Mouse (Mus musculus): ENCODE results near the gene Ifnl2. TPM values are rescaled to one million over a fixed set of nuclear protein-coding genes. Genes with fewer than 3 reads are reported as not detected.
A peak's percentile ranks its signal among the peaks of the same experiment; 100 is the strongest.

Ifnl2 gene
- total and polyA plus RNA-seq, 3 experiments, result not detected

DNA sequence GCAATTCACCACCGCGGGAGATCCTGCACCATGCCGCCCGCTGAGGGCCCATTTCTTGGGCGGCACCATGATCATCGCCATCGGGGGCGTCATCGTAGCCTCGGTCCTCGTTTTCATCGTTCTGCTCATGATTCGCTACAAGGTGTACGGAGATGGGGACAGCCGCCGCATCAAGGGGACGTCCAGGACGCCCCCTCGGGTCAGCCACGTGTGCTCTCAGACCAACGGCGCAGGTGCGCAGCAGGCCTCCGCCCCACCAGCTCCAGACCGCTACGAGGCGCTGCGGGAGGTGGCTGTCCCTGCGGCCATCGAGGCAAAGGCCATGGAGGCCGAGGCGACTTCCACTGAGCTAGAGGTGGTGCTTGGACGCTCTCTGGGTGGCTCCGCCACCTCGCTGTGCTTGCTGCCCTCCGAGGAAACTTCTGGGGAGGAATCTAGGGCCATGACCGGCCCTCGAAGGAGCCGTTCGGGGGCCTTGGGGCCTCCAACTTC is 43.5 kb downstream of the Ifnl2 start:
- no peak for DNase-seq (ENCODE audit: extremely low read depth)
- Histone ChIP-seq H3K9me3 (replicated peaks; ENCODE audit: low read length) (no peaks in the 10 kb centered on the region), H3K27me3 (replicated peaks) (peaks cover 3% of the 10 kb centered on the region), H3K79me2 (replicated peaks; ENCODE audit: control insufficient read depth, extremely low read depth, insufficient read depth, poor library complexity, severe bottlenecking) (no peaks in the 10 kb centered on the region), H3K4me2 (ENCODE audit: insufficient read depth, low read depth, poor library complexity, severe bottlenecking) (no peak overlapping the region), H3K4me1 (ENCODE audit: control insufficient read depth in 1 of 2, insufficient read depth in 2 of 2) (peaks cover 7 to 29% of the 10 kb centered on the region in 2 experiments; a peak in 3 of 4 replicates), H3K4me3 (replicated peaks in 1 of 3; ENCODE audit: low read depth in 2 of 3, low read length in 2 of 3, poor library complexity in 1 of 3) (no peak overlapping the region), H3K9ac (ENCODE audit: insufficient read depth, low read depth) (no peak overlapping the region), H3K36me3 (replicated peaks in 1 of 2; ENCODE audit: control insufficient read depth in 1 of 2, insufficient read depth in 1 of 2, low read length in 1 of 2) (peaks cover 7 to 8% of the 10 kb centered on the region in 2 experiments), H3K27ac (ENCODE audit: insufficient read depth, low read depth) (no peak overlapping the region)
- dilution Hi-C loops (cut with MboI; ENCODE audit: extremely low pct_ligation_motif_present, extremely low pct_unique_long_range_greater_than_20kb, low sequenced_read_pairs), result no loop called here
- in situ Hi-C loops (cut with MboI; ENCODE audit: low pct_ligation_motif_present, low pct_unique_long_range_greater_than_20kb, low sequenced_read_pairs), result no loop called here
- TF ChIP-seq IRF4 (IDR thresholded peaks at IDR 0.05; ENCODE audit: low read depth, low read length) (no peak), CTCF (conservative IDR thresholded peaks at IDR 0.05 in 1 of 2, IDR thresholded peaks at IDR 0.05 in 1 of 2; ENCODE audit: low read depth in 2 of 2, low read length in 2 of 2) (no peak), SMC3 (IDR thresholded peaks at IDR 0.05; ENCODE audit: low read depth, low read length) (no peak), MXI1 (IDR thresholded peaks at IDR 0.05; ENCODE audit: low read depth, low read length) (no peak), RAD21 (IDR thresholded peaks at IDR 0.05; ENCODE audit: low read depth, low read length) (no peak), EP300 (IDR thresholded peaks at IDR 0.05; ENCODE audit: low read length) (no peak), ZKSCAN1 (IDR thresholded peaks at IDR 0.05; ENCODE audit: borderline replicate concordance, low read depth, low read length) (no peak), MYC (IDR thresholded peaks at IDR 0.05; ENCODE audit: low read depth, low read length) (no peak)

DNA sequence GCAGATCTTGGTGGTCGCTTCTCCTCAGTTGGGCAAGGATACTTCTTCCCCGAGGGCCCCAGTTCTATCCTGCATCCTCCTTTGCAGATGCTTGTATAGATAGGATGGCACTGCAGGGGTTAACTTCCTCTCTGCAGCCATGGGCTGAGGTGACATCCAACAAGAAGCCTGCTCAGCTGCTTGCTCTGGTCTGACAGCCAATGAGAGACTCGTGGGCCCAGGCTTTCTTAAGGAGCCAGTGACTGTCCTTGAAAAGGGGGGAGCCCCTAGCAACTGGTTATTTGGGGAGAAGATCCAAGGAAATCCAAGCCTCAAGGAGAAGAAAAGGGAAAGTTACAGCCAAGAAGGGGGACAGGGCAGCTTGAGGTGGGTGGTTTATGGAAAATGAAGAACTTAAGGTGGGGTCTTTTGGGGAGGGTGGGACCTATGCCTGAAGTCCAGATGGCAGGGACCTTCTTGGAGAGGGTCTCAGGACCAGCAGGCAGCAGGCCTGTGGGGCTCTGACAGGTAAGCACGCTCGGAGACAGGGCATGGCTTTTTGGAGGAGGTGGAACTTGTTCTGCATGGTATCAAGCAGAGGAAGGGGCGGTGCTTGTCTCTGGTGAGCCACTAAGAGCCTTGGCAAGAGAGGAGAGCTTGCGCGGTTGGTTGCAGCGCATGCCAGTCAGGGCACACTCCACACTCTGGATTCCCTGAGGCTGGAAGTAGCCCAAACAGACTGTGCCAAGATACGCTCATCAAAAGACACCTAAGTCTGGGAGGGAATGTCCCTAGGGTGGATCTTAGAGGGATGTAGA is 45.6 kb downstream of the Ifnl2 start:
- TF ChIP-seq JUN (IDR thresholded peaks at IDR 0.05; ENCODE audit: insufficient read depth, low read depth, low read length) (no peak), ZNF384 (IDR thresholded peaks at IDR 0.05; ENCODE audit: low read depth, low read length) (no peak), POLR2A (IDR thresholded peaks at IDR 0.05; ENCODE audit: low read depth, low read length) (peak; percentile 68), TBP (conservative IDR thresholded peaks at IDR 0.05; ENCODE audit: low read depth, low read length) (0 out of 2 replicates have a peak, but pooled peaks have one; percentile 36), CHD2 (IDR thresholded peaks at IDR 0.05; ENCODE audit: low read length) (peak; percentile 79), NRF1 (IDR thresholded peaks at IDR 0.05; ENCODE audit: low read depth, low read length) (peak; percentile 61)
- H3K27me3 ChIP-seq (replicated peaks), result no peaks in the 10 kb centered on the region
- H3K9me3 ChIP-seq (replicated peaks; ENCODE audit: low read length), result no peaks in the 10 kb centered on the region
- peak; percentile 90 for DNase-seq (ENCODE audit: extremely low read depth)
- H3K9ac ChIP-seq (ENCODE audit: insufficient read depth, low read depth), result 0 out of 2 replicates have a peak overlapping the region, but pooled peaks have one; percentile 9
- H3K4me1 ChIP-seq (ENCODE audit: control insufficient read depth in 1 of 2, insufficient read depth in 2 of 2), result peaks cover 7 to 24% of the 10 kb centered on the region in 2 experiments; a peak in 3 of 4 replicates
- peak overlapping the region; percentile 71 for H3K4me2 ChIP-seq (ENCODE audit: insufficient read depth, low read depth, poor library complexity, severe bottlenecking)
- peak overlapping the region in 1 of 3 experiments; percentile 31 for H3K4me3 ChIP-seq (replicated peaks in 1 of 3; ENCODE audit: low read depth in 2 of 3, low read length in 2 of 3, poor library complexity in 1 of 3)
- H3K36me3 ChIP-seq (replicated peaks in 1 of 2; ENCODE audit: control insufficient read depth in 1 of 2, insufficient read depth in 1 of 2, low read length in 1 of 2), result peaks cover 10 to 11% of the 10 kb centered on the region in 2 experiments
- H3K27ac ChIP-seq (ENCODE audit: insufficient read depth, low read depth), result no peak overlapping the region
- in situ Hi-C loops (cut with MboI; ENCODE audit: low pct_ligation_motif_present, low pct_unique_long_range_greater_than_20kb, low sequenced_read_pairs) (no loop called here), dilution Hi-C loops (cut with MboI; ENCODE audit: extremely low pct_ligation_motif_present, extremely low pct_unique_long_range_greater_than_20kb, low sequenced_read_pairs) (no loop called here)
- H3K79me2 ChIP-seq (replicated peaks; ENCODE audit: control insufficient read depth, extremely low read depth, insufficient read depth, poor library complexity, severe bottlenecking), result no peaks in the 10 kb centered on the region
